Mouse (Mus musculus) frontal cortex, postnatal 36 days (tissue): ENCODE data around the gene Ntm.
A peak's percentile ranks its signal among the peaks of the same experiment; 100 is the strongest.

ENCODE experiments used
- DNase-seq, 2 experiments: peaks; one replicate each; pipeline ENCODE4 v3.0.0; 2022; ENCODE audit warnings: low spot score in 2 of 2

Gene Ntm

DNA sequence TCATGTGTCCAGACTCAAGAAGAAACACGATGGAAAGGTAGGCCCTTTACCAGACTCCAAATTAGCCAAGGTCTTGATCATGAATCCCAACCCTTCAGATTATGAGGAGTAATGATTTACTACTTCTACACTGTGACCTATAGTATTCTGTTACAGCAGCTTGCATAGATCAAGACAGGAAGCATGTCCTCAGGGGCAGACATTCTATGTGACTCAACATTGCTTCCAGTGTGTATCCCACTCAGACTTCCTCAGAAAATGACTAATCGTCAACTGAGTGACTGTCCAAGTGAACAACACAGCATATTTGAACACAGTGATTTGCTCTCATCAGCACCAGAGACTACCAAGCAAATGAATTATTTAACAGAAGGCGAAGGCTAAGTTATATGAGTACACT is 632.5 kb downstream of the Ntm start:
- no peak for DNase-seq

DNA sequence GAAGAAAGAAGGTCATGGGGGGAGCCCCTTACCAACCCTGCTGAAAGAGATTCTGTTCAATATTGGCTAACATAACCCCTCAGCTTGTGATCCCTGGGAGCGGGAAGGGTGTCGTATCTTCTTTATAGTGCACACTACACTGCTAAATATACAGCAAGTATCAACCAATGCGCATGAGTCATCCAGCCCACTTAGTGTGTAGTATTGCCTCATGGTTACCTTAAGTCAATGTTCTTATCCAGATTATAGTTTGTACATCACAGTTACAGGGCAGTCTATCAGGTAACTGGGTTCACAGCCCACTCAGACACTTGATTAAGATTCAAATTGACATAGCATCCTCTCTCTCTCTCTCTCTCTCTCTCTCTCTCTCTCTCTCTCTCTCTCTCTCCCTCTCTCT is 636.7 kb downstream of the Ntm start:
- DNase-seq, result no peak

DNA sequence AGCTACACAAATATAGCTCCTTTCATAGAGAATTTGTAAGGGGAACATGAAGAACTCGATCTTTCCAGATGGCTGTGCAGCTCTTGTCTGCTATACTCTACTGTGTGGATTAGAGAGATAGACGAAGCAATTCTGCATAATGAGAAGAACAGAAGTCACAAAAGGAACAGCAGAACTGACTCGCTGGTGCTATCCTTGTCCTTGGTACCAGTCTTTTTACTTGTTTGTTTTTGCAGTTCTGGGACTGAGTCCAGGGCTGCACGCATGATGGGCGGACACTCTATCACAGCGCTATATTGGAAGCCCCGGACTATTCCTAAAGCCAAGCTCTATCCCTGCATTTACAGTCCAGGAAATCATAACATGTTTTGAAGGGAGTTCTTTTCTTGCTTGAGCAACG is 637.8 kb downstream of the Ntm start:
- no peak for DNase-seq

DNA sequence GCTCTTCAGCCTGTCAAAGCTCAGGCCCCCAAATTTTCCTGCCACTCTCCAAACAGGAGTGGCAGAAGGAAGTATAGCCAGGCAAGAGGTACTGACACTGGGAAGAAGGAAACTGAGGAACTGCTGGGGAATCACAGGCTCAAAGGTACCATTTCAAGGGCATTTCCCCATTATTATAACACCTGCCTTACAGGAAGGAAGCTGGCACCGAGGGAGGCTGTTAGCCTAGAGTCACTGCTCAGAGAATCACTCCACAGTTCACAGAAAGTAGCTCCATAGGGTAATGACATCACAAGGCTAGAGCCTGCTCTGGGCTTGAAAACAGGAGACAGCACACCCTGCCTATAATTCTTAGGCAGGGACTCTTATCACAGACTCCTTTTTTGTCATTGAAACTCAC is 643.7 kb downstream of the Ntm start:
- no peak for DNase-seq

DNA sequence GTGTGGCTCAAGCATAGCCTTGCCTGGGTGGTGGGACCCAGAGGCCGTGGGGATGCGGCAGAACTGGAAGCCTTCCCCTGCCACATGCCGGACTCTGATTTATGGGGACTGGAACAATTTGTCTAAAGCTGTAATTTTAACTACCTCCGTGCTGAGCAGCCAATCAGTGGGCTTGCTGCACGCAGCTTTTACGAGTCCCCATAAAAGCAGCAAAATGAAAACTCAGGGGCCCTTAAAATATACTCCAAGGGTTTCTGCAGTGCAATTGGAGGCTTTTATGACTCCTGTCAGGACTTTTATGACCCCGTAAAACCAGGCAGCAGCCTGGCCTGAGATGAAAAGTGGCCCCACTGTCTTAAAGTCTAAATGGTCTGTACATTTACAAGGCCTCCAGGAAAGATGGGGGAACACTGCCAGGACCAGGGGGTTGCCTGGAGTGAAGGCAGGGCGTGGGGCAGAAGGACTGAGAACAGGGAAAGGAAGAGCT is 644.2 kb downstream of the Ntm start:
- DNase-seq, result no peak

DNA sequence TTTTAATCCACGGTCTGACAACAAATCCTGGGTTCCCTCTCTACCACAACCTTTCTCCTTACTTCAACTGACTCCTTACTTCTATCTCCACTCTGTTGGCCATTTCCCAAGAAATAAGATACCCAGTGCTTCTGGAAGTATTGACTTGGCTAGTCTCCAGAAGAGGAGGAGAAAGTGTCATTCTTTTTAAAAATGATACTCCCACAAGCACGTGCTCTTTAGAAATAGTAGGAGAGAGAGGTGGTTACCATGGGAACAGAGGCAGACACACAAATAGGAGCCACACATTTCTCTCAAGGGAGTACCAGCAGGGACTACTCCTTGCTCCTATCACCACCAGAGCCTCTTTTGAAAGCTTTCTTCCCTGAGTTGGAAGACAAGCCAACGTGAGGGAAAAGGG is 645.3 kb downstream of the Ntm start:
- peak in 1 of 2 experiments; percentile 55 for DNase-seq

DNA sequence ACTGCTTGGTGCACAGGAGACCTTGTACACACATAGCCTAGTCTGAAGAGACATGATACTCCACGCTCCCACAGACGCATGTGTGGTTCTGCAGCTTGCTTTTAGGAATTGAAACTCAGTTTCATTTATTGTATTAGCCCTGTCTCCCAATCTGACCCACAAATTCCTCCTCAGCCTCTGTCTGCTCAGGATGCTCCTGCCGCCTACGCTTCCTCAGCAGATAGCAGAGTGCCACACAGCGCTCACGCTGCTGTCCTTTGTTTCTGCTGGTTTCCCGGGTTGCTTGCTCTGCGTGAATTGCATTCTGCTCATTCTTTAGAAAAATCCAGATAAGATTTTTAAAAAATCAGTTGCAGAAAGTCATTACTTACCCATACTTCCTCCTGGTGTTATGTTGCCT is 647.1 kb downstream of the Ntm start:
- DNase-seq, result no peak

DNA sequence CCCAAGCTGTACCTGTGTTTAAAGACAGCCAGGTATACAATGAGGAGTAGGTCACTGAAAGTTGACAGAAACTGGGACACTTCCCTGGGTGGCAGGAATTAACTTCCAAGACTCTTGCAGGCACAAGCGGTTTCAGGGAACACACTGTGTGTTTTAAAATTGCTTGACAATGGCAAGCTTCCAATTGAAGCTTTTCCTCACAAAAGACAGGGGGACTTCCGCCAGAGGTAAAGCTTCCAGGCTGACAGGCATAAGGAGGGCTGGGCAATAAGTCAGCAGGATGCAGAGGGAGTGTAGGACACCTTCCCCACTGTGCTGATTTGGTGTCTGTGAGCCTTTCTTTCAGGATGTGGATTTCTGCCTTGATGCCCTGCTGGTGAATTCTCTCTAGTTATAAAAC is 656.0 kb downstream of the Ntm start:
- no peak for DNase-seq

DNA sequence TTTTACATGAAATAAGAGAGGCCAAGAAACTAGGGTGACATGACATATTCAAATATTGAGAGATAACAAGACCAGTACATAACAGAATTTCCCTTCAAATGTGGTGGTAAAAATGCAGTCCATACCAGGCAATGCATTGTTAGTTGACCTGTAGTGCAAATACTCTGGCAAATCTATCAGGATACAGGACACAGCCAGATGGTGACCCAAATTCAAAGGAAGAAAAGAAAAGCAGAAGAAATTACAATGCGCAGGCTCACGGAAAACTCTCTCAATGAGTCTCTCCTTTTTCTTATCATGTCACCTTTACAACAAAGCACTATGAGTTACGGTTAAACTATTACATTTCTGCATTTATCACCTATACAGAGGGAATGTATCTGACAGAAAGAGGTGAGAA is 664.6 kb downstream of the Ntm start:
- no peak for DNase-seq

DNA sequence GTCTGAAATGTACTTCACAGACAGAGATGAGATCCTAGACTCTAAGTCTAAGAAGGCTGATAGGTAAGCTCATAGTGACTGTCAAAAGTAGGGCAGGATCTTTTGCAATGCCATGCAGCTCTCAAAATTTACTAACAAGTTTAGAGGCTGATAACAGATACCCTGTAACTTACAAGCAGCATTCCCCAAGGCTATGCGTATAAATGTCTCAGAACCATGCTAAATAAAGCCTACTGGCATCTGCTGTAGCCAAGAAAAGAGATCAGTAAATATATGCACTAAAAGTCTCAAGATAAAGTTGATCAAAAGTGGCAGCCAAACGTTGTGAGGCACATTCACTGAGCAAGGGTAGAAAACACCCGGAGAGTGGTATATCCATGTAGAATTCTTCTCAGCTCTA is 666.2 kb downstream of the Ntm start:
- no peak for DNase-seq

DNA sequence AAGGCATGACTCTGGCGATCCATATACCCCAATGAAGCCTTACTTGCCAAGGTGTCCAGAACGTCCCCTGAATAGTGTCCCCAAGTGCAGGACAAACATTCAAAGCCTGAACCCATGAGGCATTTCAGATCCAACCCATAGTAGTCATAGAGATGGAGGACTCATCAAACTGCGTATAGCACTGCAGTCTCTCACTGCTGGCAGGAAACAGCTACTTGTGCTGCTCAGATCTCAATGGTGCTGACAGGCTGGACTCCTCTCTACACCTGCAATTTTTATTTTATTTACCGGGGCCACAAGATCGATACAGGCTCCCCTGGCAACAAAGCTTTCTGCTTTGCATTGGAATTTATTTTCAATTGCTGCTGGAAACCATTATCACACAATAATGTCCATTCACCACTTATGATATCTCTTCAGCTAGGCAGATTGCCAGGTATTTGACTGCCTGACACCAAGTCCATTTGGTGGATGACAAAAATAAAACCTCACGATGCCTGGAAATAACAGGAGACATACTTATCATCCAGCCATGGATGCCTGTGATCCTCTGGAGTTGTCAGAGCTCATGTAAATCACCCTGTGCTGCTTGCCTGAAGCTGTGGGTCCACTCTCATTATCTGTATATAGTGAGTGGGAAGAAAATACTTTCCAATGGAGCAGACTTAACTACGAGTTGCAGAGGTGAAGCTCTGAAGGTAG is 674.8 kb downstream of the Ntm start:
- DNase-seq, result no peak

DNA sequence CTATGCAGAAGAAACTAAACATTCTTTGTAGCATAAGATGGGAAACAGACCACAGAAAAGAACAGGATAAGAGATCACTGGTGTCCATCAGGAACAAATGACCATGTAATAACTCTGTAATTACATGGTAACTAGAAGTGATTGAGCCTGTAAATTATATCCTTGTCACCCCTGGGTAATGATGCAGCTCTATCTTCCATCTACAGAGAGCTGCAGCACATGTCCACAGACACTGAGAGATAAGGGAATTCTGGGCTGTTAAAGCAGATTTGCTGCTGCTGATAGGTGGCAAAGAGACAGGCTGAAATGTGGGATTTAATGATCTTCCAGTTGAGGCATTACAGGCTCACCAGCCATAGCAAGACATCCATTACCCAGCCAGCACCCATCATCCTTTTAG is 677.8 kb downstream of the Ntm start:
- no peak for DNase-seq

DNA sequence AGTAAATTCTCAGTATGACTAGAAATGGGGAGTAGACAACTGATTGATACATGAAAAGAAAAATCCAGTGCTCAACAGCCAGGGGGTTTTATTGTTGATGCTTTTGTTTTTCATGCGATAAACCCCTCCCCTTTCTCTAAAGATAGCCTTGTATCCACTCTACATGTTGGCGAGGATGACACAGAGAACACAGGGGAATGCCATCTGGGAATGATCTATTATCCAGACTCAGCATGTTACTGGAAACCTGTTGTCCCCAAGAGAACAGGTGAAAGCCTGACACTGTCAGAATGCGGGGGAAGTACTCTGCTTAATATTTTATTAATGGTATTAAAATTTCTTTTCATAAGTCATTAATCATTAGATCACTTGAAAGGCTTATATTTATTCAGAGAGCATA is 690.1 kb downstream of the Ntm start:
- DNase-seq, result no peak

DNA sequence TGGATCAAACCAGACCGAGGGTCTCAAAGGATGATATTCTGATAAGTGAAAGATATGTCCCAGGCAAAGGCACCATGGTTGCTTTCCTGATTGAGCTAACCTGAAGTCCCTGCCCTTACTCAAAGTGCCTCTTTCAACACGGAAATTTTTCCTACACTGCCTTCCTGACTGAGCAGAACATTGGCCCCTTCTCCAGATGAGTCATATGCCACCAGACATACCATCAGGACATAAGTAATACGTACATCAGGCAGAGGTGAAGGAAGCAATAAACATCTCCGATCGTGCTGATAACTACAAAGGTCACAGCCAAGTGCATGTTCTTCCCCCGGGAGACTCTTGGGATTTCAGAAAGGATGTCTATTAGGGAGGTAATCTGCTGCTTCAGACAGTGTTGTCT is 693.0 kb downstream of the Ntm start:
- DNase-seq, result no peak

DNA sequence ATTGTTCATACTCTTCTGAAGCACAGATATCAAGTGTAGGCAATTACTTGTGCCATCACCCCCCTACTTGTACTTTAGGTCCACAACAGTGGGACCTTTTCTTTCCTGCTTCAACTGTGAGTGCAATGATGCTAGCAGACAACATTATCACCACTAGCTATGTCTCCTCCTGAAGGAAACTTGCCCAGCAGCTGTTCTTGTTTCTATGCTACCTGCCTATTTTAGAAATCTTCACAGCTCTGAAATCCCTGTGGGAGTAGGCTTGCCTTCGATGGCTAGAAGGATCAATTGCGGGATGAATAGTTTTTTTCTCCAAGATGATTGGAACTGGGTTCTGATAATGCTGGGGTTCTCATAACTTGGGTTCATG is 693.7 kb downstream of the Ntm start:
- DNase-seq, result peak in 1 of 2 experiments; percentile 46

DNA sequence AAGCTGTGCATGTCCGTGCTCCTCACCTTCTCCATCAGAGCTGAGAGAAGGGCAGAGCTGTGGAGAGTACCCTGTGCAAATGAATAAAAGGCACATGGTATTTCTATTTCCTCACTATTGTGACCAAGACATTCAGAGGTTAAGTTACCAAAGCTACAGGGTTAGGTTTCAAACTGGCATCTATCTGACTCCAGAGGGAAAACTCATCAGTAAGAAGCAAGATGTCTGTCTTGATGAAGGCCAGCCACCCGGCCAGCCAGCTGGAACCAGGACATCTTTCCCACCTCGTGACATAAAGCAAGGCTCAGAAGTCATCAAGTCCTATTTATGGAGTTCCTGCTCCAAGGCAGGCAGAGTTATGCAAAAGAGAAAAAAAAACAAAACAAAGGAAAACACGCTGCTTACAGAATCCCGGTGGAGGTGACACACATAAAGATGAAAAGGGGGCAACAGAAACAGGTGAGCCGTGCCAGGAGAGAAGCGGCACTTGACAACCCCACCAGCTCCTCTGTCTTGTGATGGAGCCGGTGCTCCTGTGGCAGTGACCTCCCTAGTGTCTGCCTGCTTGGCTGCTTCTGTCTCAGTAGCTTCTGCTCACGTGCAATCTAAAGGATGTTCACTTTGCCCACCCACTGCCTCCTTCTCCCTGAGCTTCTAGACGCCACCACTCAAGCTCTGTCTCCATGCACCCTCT is 694.2 kb downstream of the Ntm start:
- DNase-seq, result no peak

DNA sequence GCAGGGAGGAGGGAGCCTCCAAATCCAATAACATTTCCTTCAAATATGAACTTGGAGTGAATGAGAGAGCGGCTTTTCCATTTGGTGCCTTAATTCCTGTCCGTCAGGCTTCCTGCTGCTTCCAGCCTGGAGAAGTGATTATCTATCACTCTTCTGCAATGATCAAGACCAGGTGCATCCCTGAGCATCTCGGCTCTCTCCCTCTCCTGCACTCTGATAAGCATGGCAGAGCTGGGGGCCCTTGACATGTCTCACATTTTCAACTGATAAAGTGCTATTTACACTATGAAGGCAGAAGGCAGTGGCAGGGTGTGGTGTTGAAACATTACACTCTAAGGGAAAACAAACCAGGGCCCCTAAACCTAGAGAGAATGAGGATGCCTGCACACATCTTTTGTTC is 695.3 kb downstream of the Ntm start:
- no peak for DNase-seq

DNA sequence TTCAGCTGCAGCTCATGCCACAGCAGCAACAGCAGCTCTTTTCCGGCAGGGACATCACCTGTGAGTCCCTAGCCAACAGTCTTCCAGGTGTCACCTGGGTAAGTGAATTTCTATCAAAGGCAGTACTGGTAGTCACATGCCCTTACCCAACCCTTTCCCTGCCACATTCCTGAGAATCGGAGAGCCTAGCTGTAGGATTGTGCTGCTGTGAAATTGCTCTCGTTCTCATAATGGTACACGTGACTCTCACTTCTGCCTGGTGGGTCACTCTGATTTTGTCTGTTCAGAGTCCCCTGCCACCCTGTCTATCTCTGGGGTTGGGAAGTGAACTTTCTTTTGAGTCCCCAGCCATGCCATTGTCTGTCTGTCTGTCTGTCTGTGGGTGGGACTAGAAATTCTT is 697.8 kb downstream of the Ntm start:
- no peak for DNase-seq

DNA sequence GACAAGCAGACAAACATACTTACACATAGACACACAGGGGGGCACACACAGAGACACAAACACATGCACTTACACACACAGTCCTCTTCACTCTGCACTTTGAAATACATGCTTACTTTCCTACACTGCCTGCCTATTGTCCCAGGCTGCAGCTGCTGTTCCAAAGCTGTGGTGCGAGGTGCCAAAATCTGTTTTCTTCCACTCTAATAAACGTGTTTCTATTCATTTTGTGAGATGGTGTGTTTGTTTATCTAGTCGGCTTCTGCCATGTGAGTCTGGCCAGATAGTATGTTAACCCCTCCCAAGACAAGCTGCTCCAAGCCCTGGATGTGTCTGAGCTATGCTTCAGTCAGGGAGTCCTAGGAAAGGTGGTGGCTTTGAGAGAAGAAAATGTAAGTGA is 700.1 kb downstream of the Ntm start:
- no peak for DNase-seq

DNA sequence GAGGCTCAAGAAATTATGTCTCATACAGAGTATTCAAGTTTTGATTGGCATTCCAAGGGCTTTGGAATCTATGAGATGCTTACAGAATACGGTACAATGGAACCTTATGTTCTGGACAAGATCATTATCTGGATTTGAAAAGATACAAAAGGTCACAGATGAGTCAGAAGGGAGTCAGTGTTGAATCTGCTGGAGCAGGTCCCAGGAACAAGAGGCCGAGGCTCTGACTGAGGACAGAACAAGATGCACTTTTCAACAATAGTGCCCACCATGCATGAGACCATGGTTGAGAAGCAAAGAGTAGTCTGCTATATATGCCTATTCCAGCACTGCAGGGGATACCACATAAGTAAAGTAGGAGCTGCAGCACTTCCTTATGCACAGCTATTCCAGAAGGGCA is 710.1 kb downstream of the Ntm start:
- DNase-seq, result no peak

DNA sequence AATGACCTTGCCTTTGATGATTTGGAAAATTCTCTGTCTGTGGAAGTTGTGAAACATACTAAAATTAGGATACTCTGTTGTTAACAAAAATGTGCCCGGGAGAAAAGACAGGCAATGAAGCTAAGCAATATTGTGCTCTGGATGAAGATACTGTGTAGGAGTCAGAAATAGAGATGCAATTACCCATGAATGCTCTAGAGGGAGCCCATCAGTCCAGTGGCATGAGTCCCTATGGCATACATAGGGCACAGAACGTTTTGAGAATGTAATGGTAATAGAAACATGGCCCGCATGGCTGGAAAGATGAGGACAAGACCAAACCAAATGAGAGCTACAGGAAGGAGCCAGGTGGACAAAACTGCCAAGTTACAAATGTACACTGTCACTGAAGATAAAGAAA is 712.1 kb downstream of the Ntm start:
- DNase-seq, result no peak

DNA sequence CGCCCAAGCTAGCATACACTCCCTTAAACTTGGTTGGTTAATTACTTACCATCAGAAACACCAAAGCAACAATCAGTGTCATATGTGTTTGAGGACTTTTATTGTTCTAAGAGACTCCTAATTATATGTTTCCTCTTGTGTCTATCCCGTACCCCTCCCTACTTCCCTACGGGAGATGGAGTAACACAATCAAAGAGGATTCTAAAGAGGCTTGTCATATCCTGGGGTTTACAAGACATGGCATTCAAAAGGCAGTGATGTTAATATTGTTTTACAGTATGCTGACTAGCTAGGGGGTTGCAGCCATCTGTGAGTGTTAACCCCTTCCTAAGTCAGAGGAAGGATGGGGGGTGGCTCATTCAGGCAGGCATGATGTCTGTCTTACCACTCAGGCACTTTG is 715.1 kb downstream of the Ntm start:
- no peak for DNase-seq

DNA sequence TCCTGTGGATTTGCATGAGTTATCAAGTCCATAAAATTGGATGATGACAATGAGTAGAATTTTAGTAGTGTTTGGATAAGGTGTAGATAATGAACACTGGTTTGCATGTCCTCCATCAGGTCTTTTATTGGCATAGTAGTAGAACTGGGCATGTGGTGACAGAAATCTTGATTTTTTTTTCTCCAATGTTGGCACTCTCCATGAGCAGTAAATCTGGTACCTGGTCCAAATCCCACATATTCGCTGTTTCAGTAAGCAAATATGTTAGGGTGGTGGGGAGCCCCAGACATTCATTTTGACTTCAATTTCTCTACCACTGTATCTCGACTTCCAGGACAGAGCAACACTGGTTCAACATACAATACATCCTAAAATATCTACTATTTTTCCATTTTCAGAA is 718.9 kb downstream of the Ntm start:
- no peak for DNase-seq
